Mouse (Mus musculus) cerebellum, postnatal 14 days (tissue): ENCODE results near the gene 5330417H12Rik.
A peak's percentile ranks its signal among the peaks of the same experiment; 100 is the strongest.

ENCODE experiments used
- DNase-seq, 2 experiments: peaks; one replicate each; pipeline ENCODE4 v3.0.0; 2021; ENCODE audit warnings: mixed read lengths in 2 of 2

Gene 5330417H12Rik

DNA sequence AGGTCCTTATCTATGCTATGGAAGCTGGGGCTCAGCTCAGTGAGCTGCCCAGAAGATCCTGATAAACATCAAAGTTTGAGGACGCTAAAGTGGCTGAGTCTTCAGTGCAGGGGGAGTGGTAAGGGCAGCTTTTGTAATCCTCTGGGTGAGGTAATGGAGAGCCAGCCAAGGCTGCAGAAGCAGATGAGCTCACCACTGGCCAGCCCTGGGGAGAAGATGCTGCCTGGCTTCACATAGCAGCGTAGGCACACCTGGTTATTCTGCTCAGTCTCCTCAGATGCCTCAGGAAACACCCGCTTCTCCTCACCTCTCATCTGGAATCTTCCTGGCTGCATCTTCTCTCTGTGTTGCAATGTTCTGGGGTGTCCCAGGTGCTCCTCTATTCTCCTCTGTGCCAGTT lies 529 bp downstream of the 5330417H12Rik start:
- no peak for DNase-seq

DNA sequence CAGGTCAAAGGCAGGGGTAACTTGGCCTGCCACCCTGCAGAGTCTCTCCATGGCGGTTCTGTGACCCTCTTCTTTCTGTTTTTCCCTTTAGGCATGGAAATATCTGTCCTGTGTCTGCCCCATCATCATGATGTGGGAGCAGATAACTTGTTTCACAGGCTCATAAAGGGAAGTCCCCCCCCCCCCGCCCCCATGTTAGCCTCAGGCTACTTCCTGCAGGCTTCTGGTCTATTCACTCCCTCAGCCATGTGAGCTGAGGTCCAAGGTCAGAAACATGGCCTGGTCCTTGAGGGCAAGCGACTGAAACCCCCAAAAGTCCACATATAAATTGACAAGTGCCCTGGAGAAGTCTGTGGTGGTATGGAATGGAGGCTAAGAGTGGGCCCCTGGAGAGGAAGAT lies 4.8 kb downstream of the 5330417H12Rik start:
- DNase-seq: no peak

DNA sequence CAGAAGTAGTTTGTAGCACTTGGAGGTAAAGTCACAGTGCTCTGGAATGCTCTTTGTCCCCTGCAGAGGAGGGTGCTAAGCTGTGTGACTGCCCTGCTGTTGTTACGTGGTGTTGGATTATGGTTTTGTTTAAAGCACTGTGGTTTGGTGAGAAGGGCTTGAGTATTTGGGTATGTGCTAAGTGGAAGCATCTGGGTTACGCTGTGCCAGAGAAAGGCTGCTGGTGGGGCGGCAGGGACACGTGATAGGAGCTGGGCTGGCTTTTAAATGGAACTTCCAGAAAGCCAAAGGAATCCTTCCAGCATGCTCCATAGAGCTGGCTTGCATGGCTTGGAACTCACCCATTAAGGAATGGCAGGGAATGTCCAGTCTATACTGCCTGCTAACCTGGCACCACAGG lies 5.7 kb downstream of the 5330417H12Rik start:
- DNase-seq: no peak

DNA sequence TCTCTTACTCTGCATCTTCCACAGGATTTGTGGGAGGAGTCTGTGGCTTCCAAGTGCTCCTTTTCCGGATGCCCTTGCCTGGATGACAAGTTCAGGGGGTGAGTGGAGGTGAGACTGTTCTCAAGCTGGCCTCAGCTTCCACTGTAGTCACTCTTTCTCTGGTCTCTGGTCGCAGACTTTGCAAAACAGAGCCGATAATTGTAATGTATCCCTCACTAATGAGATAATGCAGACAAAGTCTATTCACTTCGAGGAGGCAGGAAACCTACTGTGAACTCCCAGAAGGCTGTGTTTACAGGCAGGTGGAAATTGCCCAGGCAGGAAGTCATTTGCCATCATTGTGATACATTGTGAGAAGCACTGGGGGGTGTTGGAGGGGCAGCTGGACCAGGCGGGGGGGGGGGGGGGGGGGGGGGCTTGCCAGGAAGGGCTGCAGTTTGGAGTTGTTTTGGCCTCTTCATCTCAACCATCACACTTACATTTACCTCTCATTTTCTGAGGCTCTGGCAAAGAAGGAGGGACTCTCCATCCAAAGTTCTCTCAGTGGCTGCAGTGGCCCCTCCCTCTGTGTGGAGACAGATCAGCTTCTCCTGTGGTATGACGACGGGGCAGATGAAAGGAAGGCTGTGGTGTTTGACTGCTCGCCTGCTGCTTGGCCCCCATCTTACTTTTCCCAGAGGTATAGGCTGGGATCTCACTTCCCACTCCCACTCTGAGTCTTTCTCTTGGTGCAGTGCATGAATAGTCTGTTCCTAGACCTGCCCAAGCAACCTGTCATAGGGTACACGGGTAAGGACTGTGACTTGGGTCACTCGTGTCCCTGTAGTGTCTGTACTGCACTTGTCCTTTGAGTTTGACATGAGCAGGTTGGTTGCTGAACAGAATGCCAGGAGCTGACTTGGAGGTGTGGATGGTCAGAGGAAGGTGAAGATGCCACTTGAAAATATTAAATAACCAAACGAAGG lies 6.7 kb downstream of the 5330417H12Rik start:
- DNase-seq: no peak

DNA sequence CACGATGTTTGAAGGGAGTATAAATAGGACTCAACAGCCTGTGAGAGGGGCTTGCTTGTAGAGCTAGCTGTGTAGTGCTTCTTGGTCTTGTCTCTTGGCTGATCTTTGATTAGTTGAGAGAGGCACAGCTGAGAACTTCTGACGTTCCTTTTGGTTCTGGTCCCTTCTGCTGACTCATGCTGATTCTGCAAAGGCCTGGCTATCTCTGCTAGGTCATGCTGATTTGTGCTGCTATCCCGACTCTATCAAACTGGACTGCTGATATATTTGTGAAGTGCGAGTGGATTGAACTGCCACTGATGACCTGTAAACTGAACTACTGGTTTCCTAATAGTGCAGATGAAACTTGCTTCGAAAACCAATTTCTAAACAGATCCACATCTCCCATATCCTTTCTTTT lies 14.1 kb downstream of the 5330417H12Rik start:
- no peak for DNase-seq

DNA sequence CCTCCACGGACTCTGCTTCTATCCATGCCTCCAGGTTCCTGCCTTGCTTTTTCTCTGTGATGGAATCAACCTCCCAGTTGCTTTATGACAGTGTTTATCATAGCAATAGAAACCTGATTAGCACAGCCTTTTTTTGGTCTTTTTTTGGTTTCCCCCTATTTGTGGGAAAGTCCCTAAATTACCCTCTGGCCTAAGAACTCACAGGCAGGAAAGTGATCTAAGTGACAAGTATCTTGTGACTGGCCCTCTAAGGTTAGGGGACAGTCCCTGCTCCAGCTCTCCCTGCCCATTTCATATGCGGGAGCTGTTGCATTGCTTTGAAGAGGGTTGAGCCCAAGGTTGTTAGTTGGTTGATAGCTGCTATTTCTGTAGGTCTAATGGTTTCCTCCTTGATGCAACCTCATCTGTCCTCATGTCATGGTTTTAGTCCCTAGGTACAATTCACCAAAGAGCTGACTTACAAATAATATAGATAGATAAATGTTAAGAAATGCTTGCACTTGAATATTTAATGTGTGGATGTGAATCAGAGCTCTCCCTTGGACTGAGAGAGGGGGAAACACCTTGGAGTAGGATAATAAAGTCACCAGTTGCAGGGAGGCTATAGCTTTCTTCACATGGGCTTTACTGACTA lies 15.2 kb downstream of the 5330417H12Rik start:
- no peak for DNase-seq

DNA sequence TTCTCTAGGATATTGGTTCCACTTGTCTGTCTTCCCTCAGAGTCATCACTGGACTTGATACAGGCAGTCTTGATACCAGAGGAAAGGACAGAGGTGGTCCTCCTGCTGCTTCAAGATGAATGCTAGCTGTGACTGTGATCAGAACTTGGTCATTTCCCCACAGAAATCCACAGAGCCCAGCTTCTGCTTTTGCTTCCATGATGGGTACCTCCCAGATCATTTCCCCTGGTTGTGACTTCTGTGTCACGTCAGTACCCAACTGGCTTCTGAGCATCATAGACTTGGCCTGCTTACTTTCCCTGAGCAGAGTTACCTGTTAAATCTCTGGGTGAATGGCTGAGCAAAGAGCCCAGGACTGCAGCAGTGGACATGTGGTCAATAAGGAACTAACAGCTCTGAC lies 17.2 kb downstream of the 5330417H12Rik start:
- DNase-seq: no peak

DNA sequence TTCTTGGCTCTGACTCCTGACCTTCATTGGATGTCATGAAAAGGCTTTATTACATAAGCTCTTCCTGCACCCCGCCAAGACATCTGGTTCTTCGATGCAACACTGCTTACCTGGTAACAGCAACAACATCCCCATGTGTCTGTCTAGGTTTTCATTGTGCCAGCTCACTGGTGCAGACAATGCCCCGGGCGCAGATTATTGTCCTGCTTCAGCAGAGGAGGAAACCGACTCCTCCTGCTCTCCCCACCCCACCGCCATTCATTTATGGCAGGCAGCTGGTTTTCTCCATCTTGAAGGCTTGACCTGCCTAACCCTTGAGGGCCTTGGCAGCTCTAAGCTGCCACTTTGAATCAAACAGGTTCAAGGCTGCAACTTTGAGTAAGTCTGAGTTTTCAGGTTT lies 22.0 kb downstream of the 5330417H12Rik start:
- DNase-seq: no peak

DNA sequence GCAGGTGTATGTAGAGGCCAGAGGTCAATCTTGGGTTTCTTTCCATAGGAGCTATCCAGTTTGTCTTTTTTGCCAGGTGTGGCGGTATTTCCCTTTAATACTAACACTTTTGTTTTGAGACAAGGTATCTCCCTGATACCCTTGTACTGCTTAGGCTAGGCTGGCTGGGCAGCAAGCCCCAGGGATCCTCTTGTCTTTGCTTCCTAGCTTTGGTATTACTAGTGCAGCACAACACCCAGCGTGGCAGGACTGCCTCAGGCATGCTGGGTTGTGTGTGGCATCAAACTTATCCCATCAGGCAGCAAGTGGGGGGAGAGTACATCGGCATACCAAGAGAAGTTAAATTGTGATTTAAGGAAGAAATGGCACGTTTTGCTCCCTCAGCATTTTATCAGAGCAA lies 22.5 kb downstream of the 5330417H12Rik start:
- DNase-seq: no peak

DNA sequence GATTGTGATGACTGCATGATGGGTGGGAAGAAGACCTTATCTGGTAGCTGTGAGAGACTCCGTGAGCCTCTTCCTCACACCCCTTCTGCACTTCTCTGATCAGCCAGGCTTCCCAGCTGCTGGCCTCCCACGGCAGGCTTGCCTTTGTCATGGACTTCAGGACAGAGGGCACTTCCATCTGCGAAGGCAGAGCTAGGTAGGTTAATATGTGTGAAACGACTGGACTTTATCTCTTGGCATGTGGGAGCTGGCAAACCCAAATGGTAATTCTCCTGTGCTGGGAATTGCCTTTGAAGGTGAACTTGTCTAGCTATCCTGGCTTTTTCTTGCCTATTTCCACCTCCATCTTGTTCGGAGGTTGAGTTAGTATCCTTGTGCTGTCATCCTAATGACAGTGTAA lies 24.3 kb downstream of the 5330417H12Rik start:
- DNase-seq: no peak

DNA sequence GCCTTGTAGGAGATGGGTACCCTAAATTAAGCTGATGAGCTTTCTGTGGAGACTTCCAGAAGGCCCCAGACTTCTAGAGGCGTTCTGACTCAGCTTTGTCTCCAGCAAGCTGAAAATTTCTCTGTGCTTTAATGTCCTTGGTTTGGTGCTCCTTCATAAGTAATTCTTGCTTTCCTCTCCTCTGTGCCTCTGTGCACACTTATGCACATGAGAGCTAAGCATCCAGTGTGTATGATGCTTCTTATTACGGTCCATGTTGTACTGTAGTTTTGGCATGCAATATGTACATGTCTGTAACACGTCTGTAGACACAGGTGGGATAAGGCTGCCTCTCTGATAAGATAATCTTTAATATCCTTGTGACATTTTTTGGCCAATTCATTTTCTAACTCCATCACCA lies 27.0 kb downstream of the 5330417H12Rik start:
- no peak for DNase-seq

DNA sequence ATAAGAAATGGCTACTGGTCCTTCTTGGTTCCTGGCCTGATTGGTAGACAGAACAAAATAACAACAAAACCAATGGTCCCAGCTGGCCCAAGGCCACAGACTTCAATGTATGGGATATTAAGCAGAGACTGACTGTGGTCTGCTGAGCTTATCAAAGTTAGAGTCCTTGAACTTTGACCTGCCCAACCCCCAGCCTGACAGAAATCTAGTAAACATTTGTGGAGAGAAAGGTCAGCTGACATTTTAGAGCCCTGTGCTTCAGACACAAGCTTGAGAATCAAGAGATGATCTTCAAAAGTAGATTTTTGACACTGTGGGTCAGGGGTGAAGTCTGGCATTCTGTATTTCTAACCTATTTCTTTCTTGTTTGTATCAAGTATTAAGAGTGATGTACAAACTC lies 28.2 kb downstream of the 5330417H12Rik start:
- no peak for DNase-seq

DNA sequence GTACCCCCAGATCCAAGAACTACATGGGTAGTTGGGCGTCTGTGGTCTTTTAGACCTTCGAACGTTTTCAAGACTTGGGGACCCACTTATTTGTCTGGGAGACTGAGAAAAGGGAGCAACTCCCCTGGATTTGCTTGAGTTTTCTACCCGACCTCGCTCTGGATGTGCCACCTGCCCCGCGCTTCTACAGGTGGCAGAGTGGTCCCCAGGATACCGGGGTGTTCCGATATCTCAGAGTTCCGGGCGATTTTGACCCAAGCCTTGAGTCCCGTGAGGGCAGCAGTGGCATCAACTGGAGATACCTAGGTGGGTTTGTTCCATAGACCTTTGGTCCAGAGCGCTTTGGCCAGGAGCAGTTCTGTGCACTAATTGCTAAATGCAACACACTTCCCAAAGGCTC lies 29.5 kb downstream of the 5330417H12Rik start:
- no peak for DNase-seq

DNA sequence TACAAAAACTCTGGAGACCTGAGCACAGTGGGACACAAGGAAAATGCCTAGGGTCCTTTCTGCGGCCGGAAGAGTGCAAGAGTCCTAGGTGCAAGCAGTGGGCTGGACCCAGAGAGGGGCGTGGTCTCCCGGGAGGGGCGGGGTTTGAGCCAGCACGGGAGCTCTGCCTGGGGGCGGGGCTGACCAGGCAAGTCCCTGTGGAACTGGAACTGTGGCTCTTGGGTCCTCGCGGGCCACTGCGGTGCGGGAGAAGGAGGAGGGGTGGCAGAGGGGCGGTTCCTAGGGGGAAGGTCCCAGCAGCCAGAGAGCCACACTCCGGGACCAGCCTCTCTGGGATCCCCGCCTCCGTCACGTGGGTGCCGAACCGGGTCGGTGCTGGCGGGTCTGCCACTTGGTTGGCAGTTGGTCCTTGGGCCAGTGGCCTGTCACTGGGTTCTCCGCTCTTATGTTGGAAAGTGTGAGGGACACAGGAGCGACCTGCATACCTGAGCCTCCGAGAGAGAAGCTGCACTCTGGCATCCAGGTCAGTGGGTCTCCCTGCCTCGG lies 30.0 kb downstream of the 5330417H12Rik start, which contains the start of gene Ppfibp2:
Gene Ppfibp2, plus strand, starts transcription at position 351 of the 546 bp plus-strand sequence.
- DNase-seq: peak; percentile 79 to 80

DNA sequence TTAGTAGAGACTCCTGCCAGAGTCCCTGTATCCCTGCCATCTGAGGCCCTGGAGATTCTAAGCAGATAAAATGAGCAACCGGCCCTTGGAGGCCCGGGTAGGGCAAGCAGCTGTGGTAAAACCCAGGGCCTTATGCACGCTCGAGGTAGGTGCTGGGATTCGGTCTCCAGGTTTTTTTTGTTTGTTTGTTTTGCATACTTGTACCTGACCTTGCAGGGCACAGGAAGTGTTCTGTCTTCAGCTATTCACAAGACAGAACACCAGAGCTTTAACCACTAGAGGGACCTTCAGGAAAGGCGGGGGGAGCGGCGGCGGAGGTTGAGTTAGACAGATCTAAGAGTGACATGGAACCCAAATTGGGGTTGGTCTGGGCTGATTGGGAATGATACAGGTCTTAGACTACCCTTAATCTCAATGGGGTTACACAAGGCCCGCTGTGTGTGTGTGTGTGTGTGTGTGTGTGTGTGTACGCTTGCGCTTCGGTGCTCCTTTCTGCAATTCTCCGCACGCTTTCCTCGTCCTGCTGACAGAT lies 30.6 kb downstream of the 5330417H12Rik start:
- peak; percentile 59 to 63 for DNase-seq

DNA sequence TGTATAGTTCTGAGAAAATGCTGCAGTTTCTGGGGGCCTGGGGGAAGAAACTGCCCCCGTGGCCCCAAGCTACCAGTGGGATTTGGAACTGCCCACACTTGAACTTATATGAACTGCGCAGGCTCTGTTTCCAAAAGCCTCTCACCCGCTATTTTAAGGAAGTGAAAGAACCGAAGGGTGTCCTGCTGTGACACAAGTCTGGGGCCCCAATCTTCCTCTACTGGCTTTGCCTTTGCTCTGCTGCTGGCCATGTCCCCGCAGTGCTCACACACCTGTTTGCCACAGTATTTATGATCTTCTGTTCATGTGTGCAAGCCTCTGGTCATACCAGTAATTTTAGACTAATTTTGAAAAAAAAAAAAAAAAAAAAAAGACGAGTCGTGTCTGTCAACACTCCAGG lies 31.1 kb downstream of the 5330417H12Rik start:
- DNase-seq: no peak

DNA sequence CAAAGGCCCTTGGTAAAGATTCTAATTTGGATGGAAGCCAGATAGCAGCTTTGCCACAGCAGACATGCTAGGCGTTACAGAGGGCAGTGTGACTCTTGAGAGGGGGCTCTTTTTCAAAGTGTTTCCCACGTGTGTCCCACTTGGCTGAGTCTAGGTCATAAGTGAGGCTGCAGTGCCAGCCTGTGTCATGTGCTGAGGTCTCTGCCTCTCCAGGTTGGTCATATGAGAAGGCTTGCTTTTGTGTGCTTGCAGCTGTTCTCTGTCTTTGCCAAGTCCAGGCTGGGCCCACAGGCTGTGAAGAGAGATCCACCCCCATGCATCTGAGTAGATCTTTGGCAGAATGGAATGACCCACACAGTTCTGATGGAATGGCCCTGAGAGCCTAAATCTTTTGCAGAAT lies 32.3 kb downstream of the 5330417H12Rik start:
- peak; percentile 6 to 9 for DNase-seq

DNA sequence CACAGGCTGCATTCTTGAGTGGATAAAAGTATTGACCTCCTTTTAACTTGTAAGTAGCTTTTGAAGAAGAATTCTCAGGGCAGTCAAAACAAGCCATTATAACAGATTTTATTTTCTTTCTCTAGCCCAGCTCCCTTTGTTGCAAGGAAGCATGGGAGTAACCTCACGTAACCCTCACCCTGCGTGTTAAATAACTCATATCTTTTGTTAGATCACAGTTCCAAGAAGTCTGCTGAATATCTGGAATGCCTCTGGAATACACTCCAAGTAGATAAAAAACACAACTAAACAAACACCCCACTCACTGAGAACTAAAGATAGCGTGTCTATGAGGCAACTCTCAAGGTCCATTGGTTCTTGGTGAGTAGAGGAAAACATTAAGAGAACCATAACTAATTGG lies 50.7 kb downstream of the 5330417H12Rik start:
- no peak for DNase-seq
